Mouse (Mus musculus) olfactory bulb, adult 2 months (tissue): ENCODE data around the gene B3galt1. TPM values are rescaled to one million over a fixed set of nuclear protein-coding genes. Genes with fewer than 3 reads are reported as not detected.

ENCODE experiments used
- H3K27ac ChIP-seq: fragments of 200-500 bp; 2 replicates; pipeline ENCODE4 v1.5.1; 2012; ENCODE audit warnings: low read depth, low read length; ENCODE audit not compliant: insufficient read depth
- H3K4me1 ChIP-seq: fragments of 200-500 bp; 2 replicates; pipeline ENCODE4 v1.6.1; 2012; ENCODE audit warnings: low read length; ENCODE audit not compliant: control insufficient read depth, insufficient read depth
- H3K4me3 ChIP-seq: fragments of 200-500 bp; 2 replicates; pipeline ENCODE4 v1.5.1; 2012; ENCODE audit warnings: mild to moderate bottlenecking, low read depth, low read length, moderate library complexity; ENCODE audit not compliant: insufficient read depth
- CTCF ChIP-seq: fragments of 200-500 bp; IDR thresholded peaks from 2 replicates; pipeline ENCODE4 v1.5.1; 2012; ENCODE audit warnings: low read depth, mild to moderate bottlenecking, low read length, moderate library complexity; ENCODE audit not compliant: insufficient read depth
- POLR2A ChIP-seq: fragments of 200-500 bp; IDR thresholded peaks from 2 replicates; pipeline ENCODE4 v1.6.1; 2012; ENCODE audit warnings: mild to moderate bottlenecking, low read depth, low read length, moderate library complexity; ENCODE audit not compliant: insufficient read depth
- WGBS: fragments of 180-500 bp; shearing (Covaris S2); methylation state at CpG from one replicate; pipeline ENCODE4 v1.1.7; 2018; 5-methylcytosine and 5-hydroxymethylcytosine counted together
- polyA plus RNA-seq: library from polyadenylated mRNA; stranded (reverse); fragments of >200 nt; gene quantifications from 2 replicates; pipeline ENCODE4 v1.2.4, GENCODE M21; 2012; ENCODE audit warnings: low replicate concordance; ENCODE audit not compliant: missing spikeins, insufficient read depth, insufficient read length

B3galt1 gene
- polyA plus RNA-seq, 1 experiment, result not detected

DNA sequence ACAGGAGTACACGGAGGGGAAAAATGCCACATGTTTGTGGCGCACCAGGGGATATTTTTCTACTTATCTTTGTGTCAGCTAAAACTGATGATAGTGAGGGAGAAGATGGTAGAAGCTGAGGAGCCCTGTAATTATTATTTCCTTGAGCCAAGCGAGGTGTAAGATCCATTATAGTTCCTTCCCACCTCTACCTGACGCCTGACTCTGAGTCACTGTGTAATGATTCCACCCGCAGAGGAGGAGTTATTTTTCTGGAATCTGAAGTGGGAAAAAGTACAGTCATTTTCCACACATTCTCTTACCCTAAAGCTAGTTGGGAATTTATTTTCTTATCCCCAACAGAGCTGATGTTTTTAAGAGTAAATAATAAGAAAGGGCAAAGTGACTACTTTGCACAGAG lies 475.1 kb downstream of the B3galt1 start:
- 54% methylated on average over 5 of the region's 5 CpGs for WGBS
- no peak overlapping the region for H3K27ac ChIP-seq
- TF ChIP-seq POLR2A (no peak), CTCF (no peak)

DNA sequence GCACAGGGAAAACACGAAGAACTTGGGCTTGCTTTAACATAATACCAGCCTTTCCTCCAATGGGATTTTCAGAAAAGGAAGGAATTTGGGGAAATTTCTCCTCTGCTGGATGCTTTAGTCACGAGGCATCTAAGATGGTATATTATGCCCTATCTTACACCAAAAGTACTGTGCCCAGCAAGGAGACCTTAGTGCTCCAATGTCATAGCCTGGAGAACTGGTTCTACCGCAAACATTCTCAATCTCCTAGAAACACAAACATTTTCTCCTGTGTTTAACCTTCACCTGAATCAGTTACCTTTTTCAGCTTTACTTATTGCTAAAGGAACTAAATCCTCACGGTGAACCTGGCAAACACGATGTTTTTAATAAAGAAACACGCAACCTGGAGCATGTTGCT lies 486.8 kb downstream of the B3galt1 start:
- Histone ChIP-seq H3K27ac (no peak overlapping the region), H3K4me1 (no peaks in the 10 kb centered on the region), H3K4me3 (no peak overlapping the region)
- no peak for TF ChIP-seq CTCF
- no peak for TF ChIP-seq POLR2A
- 94% methylated on average over 6 of the region's 6 CpGs for WGBS

More for the DNA sequence above, 475.1 kb downstream of the B3galt1 start:
- Histone ChIP-seq H3K4me1 (no peaks in the 10 kb centered on the region), H3K4me3 (no peak overlapping the region)

DNA sequence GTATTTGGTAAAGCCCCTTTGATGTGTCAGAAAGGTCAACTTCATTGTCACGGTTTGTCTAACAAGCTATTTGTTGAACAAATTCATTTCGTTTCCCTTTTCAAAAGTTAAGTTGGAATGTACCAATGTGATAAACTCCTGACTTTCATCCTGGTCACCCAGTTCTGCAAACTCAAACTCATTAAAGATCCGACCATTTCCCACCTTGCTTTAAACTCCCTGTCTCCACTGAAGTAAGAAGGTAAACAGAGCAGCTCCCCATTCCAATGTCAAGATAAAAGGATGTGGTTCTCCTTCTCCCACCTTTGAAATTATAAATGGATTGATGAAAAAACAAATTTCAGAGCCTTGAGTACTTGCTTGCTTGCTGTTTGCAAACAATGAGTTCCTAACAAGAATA lies 487.6 kb downstream of the B3galt1 start:
- no peak overlapping the region for H3K27ac ChIP-seq
- no peaks in the 10 kb centered on the region for H3K4me1 ChIP-seq
- 88% methylated on average over 3 of the region's 3 CpGs for WGBS
- H3K4me3 ChIP-seq, result no peak overlapping the region
- no peak for TF ChIP-seq CTCF
- TF ChIP-seq POLR2A, result no peak

DNA sequence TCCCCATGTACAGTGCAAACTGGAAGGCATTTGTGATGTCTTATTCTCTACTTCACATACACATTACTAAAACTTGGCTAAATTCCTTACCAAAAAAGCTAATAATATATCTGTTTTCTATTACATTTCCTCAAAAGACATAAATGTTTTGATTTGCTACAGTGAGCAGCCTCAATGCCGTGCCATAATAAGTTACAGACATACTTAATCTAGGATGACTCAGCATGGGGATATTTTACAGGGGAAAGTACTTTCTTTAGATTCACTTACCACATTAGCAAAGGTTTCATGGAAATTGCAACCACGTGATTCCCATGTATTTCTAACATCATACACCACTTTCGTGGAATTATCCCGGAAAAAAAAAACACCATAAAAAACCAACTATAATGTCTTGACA lies 495.7 kb downstream of the B3galt1 start:
- Histone ChIP-seq H3K27ac (no peak overlapping the region), H3K4me3 (no peak overlapping the region), H3K4me1 (no peaks in the 10 kb centered on the region)
- 78% methylated on average over 4 of the region's 4 CpGs for WGBS
- TF ChIP-seq POLR2A (no peak), CTCF (no peak)

DNA sequence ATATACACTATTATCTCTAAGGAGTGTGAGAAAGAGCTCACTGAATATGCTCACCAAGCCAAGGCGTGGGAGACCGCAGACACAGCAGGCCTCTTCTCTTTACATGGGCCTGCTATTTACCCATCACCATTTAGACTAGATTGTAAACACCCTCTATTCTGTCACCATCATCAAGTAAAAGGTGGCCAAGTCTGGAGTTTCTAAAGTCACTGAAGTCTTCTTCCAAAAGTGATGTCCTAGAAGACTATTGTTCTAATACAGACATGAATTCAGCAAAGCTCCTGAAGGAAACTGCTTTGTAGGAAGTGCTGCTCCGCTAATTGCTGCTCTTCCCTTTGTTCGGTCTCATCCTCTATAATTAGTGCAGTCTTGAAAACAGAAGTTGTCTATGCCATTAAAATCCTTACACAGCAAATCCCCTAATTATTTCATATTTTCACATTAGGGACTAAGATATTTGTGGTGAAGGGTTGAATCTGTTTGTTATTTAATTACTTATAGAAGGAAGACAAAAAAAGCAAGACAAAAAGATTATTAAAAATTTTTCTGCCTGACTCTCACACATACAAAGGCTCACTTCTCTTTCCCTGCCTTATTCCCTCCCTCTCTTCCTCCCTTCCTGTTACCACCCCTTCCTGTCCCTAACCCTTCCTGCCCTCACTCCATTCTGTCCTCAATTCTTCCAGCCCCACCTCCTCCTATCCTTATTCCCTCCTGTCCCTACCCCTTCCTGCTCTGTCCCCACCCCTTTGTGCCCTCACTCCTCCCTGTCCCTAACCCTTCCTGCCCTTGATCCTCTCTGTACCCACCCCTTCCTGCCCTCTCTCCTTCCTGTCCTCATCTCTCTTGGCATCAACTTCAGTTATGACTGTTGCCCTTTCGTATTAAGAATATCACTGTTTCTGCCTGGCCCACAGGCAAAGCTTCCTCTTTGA lies 514.0 kb downstream of the B3galt1 start:
- no peak for TF ChIP-seq POLR2A
- TF ChIP-seq CTCF, result no peak
- H3K27ac ChIP-seq, result peak overlapping the region; percentile 73; the same call in 1 of the 2 replicates
- H3K4me3 ChIP-seq, result no peak overlapping the region
- WGBS, result 42% methylated on average over 5 of the region's 5 CpGs
- peaks cover 4% of the 10 kb centered on the region for H3K4me1 ChIP-seq

DNA sequence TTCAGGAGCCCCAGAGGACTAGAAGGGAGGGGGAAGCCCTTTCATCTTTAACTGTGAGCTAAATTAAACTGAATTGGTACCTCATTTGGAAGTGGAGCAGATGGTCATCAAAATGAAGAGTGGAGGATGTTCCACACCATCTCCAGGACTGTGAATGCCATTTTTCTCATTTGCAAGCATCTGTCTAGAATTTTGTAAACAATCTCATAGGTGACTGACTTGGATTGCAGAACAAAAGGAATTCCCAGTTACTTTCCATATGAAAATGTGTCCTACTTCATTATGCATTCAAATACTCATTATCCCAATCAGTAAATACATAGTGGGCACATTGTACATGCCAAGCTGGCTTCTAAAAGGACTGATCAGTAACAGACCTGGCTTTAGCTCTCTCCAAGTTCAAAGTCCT lies 515.2 kb downstream of the B3galt1 start:
- H3K4me1 ChIP-seq, result peaks cover 4% of the 10 kb centered on the region
- H3K27ac ChIP-seq, result no peak overlapping the region
- H3K4me3 ChIP-seq, result no peak overlapping the region
- TF ChIP-seq POLR2A (no peak), CTCF (no peak)

DNA sequence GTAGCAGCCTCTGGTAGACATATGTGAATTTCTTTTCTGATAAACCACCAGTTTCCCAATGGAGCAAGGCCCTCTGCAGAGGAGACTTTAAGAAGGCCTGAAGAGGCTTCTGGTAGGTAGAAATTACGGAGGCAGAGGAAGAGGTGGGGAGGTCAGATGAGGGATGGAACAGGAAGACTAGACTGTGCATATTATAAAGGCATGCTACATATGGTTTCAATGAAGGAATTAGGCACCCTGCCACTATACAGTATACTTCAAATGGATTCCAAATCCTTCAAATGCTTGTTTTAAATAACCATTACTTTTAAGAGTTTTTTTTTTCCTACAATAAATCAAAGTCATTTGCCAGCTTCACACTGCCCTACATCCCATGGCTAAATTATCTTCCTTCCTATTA lies 518.8 kb downstream of the B3galt1 start:
- WGBS, result 78% methylated on average over 1 of the region's 1 CpGs
- Histone ChIP-seq H3K4me3 (no peak overlapping the region), H3K27ac (no peak overlapping the region), H3K4me1 (peaks cover 4% of the 10 kb centered on the region)
- TF ChIP-seq CTCF, result no peak
- no peak for TF ChIP-seq POLR2A

DNA sequence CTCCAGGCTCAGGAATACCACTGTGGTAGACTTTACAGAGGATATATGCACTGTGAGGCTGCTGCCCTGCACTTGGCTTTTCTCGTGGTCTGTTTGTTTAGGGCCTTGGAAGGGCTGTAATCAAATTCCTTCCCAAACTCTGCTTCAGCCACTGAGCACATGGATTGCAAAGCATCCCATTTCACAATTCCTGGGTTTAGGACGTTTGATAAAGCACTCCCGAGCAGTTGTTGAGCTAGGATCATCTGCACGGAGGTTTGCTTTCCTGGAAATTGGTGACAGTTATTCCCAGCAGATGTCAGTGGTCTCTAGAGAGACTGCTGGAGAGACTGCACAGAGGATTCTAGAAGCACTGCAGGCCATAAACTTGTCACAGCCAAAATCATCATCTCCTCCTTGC lies 520.4 kb downstream of the B3galt1 start:
- no peaks in the 10 kb centered on the region for H3K4me1 ChIP-seq
- no peak overlapping the region for H3K4me3 ChIP-seq
- TF ChIP-seq POLR2A, result no peak
- no peak for TF ChIP-seq CTCF
- 85% methylated on average over 4 of the region's 4 CpGs for WGBS
- no peak overlapping the region for H3K27ac ChIP-seq

DNA sequence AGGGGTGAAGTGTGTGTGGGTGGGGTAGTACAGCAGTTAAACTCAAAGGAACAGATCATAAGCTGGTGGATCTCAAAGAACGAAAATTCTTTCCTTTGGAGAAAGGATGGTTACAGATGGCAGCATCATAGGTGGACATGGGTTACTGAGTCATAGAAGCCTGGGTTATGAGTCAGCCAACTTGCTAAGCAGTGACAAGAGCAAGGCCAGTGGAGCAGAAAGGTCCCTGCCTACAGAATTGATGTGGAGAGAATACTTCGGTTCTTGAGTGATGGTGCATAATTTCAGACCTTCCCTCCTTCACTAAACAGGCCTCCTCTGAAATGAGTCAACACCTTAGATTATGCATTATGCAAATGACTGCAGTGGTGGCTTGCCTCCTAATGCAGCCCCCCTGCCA lies 525.9 kb downstream of the B3galt1 start:
- WGBS, result 54% methylated on average over 2 of the region's 2 CpGs
- Histone ChIP-seq H3K4me3 (no peak overlapping the region), H3K4me1 (no peaks in the 10 kb centered on the region), H3K27ac (no peak overlapping the region)
- TF ChIP-seq POLR2A, result no peak
- TF ChIP-seq CTCF, result no peak

DNA sequence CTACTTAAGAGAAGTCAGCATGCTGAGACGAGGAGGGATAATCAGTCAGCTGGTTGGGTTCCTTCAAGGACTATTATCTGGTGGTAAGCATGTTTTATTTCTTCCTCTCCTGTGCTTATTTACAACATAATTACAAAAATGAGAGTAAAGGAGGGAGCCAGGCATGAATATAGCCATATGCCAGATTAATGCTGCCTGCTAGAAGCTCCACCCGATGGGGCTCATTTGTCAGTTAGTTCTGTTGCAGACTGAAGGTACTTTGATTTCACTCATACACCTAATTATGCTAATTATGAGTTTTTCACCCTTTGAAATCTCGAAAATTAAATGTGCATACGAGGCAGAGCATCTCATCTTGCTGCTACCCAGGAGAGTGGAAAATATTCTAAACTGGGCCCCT lies 539.0 kb downstream of the B3galt1 start:
- WGBS, result 66% methylated on average over 4 of the region's 4 CpGs
- H3K4me3 ChIP-seq, result no peak overlapping the region

More for the DNA sequence above, 539.0 kb downstream of the B3galt1 start:
- Histone ChIP-seq H3K4me1 (no peaks in the 10 kb centered on the region), H3K27ac (no peak overlapping the region)
- TF ChIP-seq CTCF, result no peak
- no peak for TF ChIP-seq POLR2A
